Mouse (Mus musculus): Measurements from ENCODE around the gene Serpina6. TPM values are rescaled to one million over a fixed set of nuclear protein-coding genes. Genes with fewer than 3 reads are reported as not detected.
"Not testable (repeated sequence)": the region's sequence is repeated elsewhere in the genome, so short reads cannot be mapped to it uniquely, and the experiment has no call there.

Gene Serpina6
- polyA plus RNA-seq, 1 experiment from 2014 or later = 0.79 TPM

DNA sequence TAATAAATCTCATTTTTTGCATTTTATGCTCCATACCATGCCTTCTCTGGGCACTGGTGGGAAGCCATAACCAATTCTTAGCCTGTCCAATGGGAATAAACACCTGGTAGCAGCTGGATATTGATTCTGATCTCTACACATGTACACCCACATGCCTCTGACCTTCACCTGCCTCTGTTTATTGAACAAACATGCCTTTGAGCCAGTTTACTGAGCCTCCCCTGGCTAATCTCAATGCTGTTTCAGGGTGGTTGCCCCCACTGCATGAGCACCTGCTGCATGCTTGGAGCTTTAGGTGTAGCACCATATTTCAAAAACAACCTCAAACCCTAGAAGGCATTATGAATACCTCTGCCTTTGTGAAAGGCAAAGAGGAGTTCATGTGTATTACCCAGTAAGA is 5.0 kb upstream of the Serpina6 start:
- H3K9ac ChIP-seq (replicated peaks; ENCODE audit: low read depth, low read length); H3K4me3 ChIP-seq (ENCODE audit: low read depth, low read length); H3K4me2 ChIP-seq (ENCODE audit: low read depth, low read length); H3K9me3 ChIP-seq (ENCODE audit: control insufficient read depth, low read length); H3K27ac ChIP-seq (ENCODE audit: low read depth, low read length); ATAC-seq (ENCODE audit: low read depth); H3K36me3 ChIP-seq (ENCODE audit: control insufficient read depth, insufficient read depth, low read length); H3K27me3 ChIP-seq (ENCODE audit: control insufficient read depth, insufficient read depth, low read length); H3K4me1 ChIP-seq (ENCODE audit: control insufficient read depth, insufficient read depth, low read length): not testable (repeated sequence)

DNA sequence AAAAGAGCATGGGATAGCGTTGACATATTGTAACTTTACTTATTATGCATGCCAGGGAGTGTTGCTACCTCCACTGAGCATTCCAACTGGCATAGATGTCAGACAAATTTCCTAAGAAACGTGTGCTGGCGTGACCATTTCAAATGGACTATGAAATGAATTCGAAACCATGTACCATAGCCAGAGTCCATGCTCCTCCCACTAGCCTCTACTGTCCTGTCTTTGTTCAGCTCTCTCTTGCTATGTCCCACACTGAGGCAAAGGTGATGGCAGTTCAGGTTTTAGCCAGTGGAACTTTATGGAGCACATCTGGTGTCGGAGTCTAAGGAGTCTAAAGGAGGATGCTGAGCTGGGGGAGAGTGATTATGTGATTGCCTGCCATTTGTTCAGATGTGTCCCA is 3.1 kb upstream of the Serpina6 start:
- H3K27ac ChIP-seq (ENCODE audit: low read depth, low read length) = no peak overlapping the region
- no peak overlapping the region for H3K4me2 ChIP-seq (ENCODE audit: low read depth, low read length)
- H3K36me3 ChIP-seq (ENCODE audit: control insufficient read depth, insufficient read depth, low read length) = no peaks in the 10 kb centered on the region
- H3K4me1 ChIP-seq (ENCODE audit: control insufficient read depth, insufficient read depth, low read length) = no peaks in the 10 kb centered on the region
- H3K4me3 ChIP-seq (ENCODE audit: low read depth, low read length) = no peak overlapping the region
- no peak overlapping the region for H3K9ac ChIP-seq (replicated peaks; ENCODE audit: low read depth, low read length)
- no peak for ATAC-seq (ENCODE audit: low read depth)
- no peaks in the 10 kb centered on the region for H3K9me3 ChIP-seq (ENCODE audit: control insufficient read depth, low read length)
- no peaks in the 10 kb centered on the region for H3K27me3 ChIP-seq (ENCODE audit: control insufficient read depth, insufficient read depth, low read length)
- 89% methylated on average over 5 of the region's 5 CpGs for WGBS

DNA sequence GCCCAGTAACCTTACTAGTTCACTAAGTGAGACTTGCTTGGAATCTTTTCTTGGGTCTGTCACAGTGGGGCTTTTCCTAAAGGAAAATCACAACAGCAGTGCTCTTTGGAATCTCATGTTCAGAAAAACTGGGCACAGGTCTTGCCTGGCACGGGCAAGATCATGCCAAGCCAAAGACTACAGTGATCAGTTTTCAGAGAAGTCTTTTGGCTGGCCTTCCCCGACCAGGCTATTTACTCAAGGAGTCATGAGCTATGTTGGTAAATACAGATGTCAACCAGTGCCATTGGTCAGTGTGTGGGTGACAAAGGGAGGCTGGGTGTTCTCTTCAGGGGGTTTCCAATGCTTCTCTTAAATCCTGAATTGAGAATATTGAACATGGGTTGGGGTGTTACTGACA is 2.2 kb upstream of the Serpina6 start:
- Histone ChIP-seq H3K27me3 (ENCODE audit: control insufficient read depth, insufficient read depth, low read length) (no peaks in the 10 kb centered on the region), H3K36me3 (ENCODE audit: control insufficient read depth, insufficient read depth, low read length) (no peaks in the 10 kb centered on the region), H3K4me1 (ENCODE audit: control insufficient read depth, insufficient read depth, low read length) (no peaks in the 10 kb centered on the region), H3K27ac (ENCODE audit: low read depth, low read length) (no peak overlapping the region), H3K9me3 (ENCODE audit: control insufficient read depth, low read length) (no peaks in the 10 kb centered on the region), H3K9ac (replicated peaks; ENCODE audit: low read depth, low read length) (no peak overlapping the region), H3K4me3 (ENCODE audit: low read depth, low read length) (no peak overlapping the region), H3K4me2 (ENCODE audit: low read depth, low read length) (no peak overlapping the region)
- 82% methylated on average over 2 of the region's 2 CpGs for WGBS
- no peak for ATAC-seq (ENCODE audit: low read depth)

GRCm38 (mm10) chr12:103657991-103658390 is 979 bp upstream of the Serpina6 start:
- WGBS = 92% methylated on average over 10 of the region's 10 CpGs
- no peak overlapping the region for H3K4me3 ChIP-seq (ENCODE audit: low read depth, low read length)
- no peaks in the 10 kb centered on the region for H3K36me3 ChIP-seq (ENCODE audit: control insufficient read depth, insufficient read depth, low read length)
- no peaks in the 10 kb centered on the region for H3K27me3 ChIP-seq (ENCODE audit: control insufficient read depth, insufficient read depth, low read length)
- no peaks in the 10 kb centered on the region for H3K9me3 ChIP-seq (ENCODE audit: control insufficient read depth, low read length)
- no peak for ATAC-seq (ENCODE audit: low read depth)
- H3K4me1 ChIP-seq (ENCODE audit: control insufficient read depth, insufficient read depth, low read length) = no peaks in the 10 kb centered on the region
- no peak overlapping the region for H3K4me2 ChIP-seq (ENCODE audit: low read depth, low read length)
- H3K9ac ChIP-seq (replicated peaks; ENCODE audit: low read depth, low read length) = no peak overlapping the region
- no peak overlapping the region for H3K27ac ChIP-seq (ENCODE audit: low read depth, low read length)

GRCm38 (mm10) chr12:103655123-103656044 is 1.6 kb downstream of the Serpina6 start:
- H3K27me3 ChIP-seq (ENCODE audit: control insufficient read depth, insufficient read depth, low read length) = no peaks in the 10 kb centered on the region
- no peak overlapping the region for H3K27ac ChIP-seq (ENCODE audit: low read depth, low read length)
- H3K9me3 ChIP-seq (ENCODE audit: control insufficient read depth, low read length) = no peaks in the 10 kb centered on the region
- H3K9ac ChIP-seq (replicated peaks; ENCODE audit: low read depth, low read length) = no peak overlapping the region
- 93% methylated on average over 7 of the region's 7 CpGs for WGBS
- no peaks in the 10 kb centered on the region for H3K4me1 ChIP-seq (ENCODE audit: control insufficient read depth, insufficient read depth, low read length)
- no peak overlapping the region for H3K4me2 ChIP-seq (ENCODE audit: low read depth, low read length)
- H3K36me3 ChIP-seq (ENCODE audit: control insufficient read depth, insufficient read depth, low read length) = no peaks in the 10 kb centered on the region
- ATAC-seq (ENCODE audit: low read depth) = no peak
- H3K4me3 ChIP-seq (ENCODE audit: low read depth, low read length) = no peak overlapping the region

- Histone ChIP-seq H3K9ac (replicated peaks; ENCODE audit: low read depth, low read length) (no peak overlapping the region), H3K27me3 (ENCODE audit: control insufficient read depth, insufficient read depth, low read length) (no peaks in the 10 kb centered on the region), H3K36me3 (ENCODE audit: control insufficient read depth, insufficient read depth, low read length) (no peaks in the 10 kb centered on the region), H3K4me1 (ENCODE audit: control insufficient read depth, insufficient read depth, low read length) (no peaks in the 10 kb centered on the region), H3K4me3 (ENCODE audit: low read depth, low read length) (no peak overlapping the region), H3K27ac (ENCODE audit: low read depth, low read length) (no peak overlapping the region), H3K9me3 (ENCODE audit: control insufficient read depth, low read length) (no peaks in the 10 kb centered on the region), H3K4me2 (ENCODE audit: low read depth, low read length) (no peak overlapping the region)
- no peak for ATAC-seq (ENCODE audit: low read depth)
- 97% methylated on average over 2 of the region's 2 CpGs for WGBS
Measured at GRCm38 (mm10) chr12:103653836-103654235, 3.2 kb downstream of the Serpina6 start.

DNA sequence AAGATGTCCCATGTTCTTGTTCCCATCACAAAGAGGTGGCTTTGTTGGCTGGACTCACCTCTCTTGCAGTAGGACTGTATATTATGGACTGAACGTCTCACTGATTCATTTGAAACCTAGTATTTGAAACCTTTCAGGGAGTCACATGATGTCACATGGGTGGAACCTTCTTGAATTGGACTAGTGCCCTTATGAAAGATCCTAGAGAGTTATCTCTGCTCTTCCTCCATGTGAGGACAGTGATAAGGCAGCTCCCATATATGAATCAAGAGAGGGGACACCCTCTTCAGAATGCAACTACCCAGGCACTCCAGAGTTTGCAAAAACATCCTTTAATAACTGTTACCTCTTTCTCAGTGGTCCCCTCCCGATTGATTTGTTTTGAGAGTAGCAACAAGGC is 10.7 kb downstream of the Serpina6 start:
- WGBS = 84% methylated on average over 2 of the region's 2 CpGs
- H3K36me3 ChIP-seq (ENCODE audit: control insufficient read depth, insufficient read depth, low read length) = no peaks in the 10 kb centered on the region

GRCm38 (mm10) chr12:103644601-103645000 is 12.4 kb downstream of the Serpina6 start:
- no peaks in the 10 kb centered on the region for H3K36me3 ChIP-seq (ENCODE audit: control insufficient read depth, insufficient read depth, low read length)
- H3K4me2 ChIP-seq (ENCODE audit: low read depth, low read length) = no peak overlapping the region
- H3K27ac ChIP-seq (ENCODE audit: low read depth, low read length) = no peak overlapping the region
- 49% methylated on average over 5 of the region's 5 CpGs for WGBS
- H3K4me3 ChIP-seq (ENCODE audit: low read depth, low read length) = no peak overlapping the region
- no peak for ATAC-seq (ENCODE audit: low read depth)
- H3K4me1 ChIP-seq (ENCODE audit: control insufficient read depth, insufficient read depth, low read length) = no peaks in the 10 kb centered on the region
- no peaks in the 10 kb centered on the region for H3K27me3 ChIP-seq (ENCODE audit: control insufficient read depth, insufficient read depth, low read length)
- H3K9ac ChIP-seq (replicated peaks; ENCODE audit: low read depth, low read length) = no peak overlapping the region
- no peaks in the 10 kb centered on the region for H3K9me3 ChIP-seq (ENCODE audit: control insufficient read depth, low read length)

More for the DNA sequence above, 10.7 kb downstream of the Serpina6 start:
- Histone ChIP-seq H3K4me2 (ENCODE audit: low read depth, low read length) (no peak overlapping the region), H3K27ac (ENCODE audit: low read depth, low read length) (no peak overlapping the region), H3K4me1 (ENCODE audit: control insufficient read depth, insufficient read depth, low read length) (no peaks in the 10 kb centered on the region), H3K4me3 (ENCODE audit: low read depth, low read length) (no peak overlapping the region), H3K27me3 (ENCODE audit: control insufficient read depth, insufficient read depth, low read length) (no peaks in the 10 kb centered on the region), H3K9me3 (ENCODE audit: control insufficient read depth, low read length) (no peaks in the 10 kb centered on the region), H3K9ac (replicated peaks; ENCODE audit: low read depth, low read length) (no peak overlapping the region)
- no peak for ATAC-seq (ENCODE audit: low read depth)

GRCm38 (mm10) chr12:103643818-103644217 is 13.2 kb downstream of the Serpina6 start:
- Histone ChIP-seq H3K4me1 (ENCODE audit: control insufficient read depth, insufficient read depth, low read length) (no peaks in the 10 kb centered on the region), H3K27ac (ENCODE audit: low read depth, low read length) (no peak overlapping the region), H3K4me2 (ENCODE audit: low read depth, low read length) (no peak overlapping the region), H3K9me3 (ENCODE audit: control insufficient read depth, low read length) (no peaks in the 10 kb centered on the region), H3K9ac (replicated peaks; ENCODE audit: low read depth, low read length) (no peak overlapping the region), H3K27me3 (ENCODE audit: control insufficient read depth, insufficient read depth, low read length) (no peaks in the 10 kb centered on the region), H3K4me3 (ENCODE audit: low read depth, low read length) (no peak overlapping the region), H3K36me3 (ENCODE audit: control insufficient read depth, insufficient read depth, low read length) (no peaks in the 10 kb centered on the region)
- 91% methylated on average over 3 of the region's 3 CpGs for WGBS
- ATAC-seq (ENCODE audit: low read depth) = no peak

Measured in neural tube, embryonic 14.5 days (tissue).